Mouse (Mus musculus) ES-Bruce4 (cell line): ENCODE data around the gene Ankrd24. TPM values are rescaled to one million over a fixed set of nuclear protein-coding genes. Genes with fewer than 3 reads are reported as not detected.

ENCODE experiments used
- H3K27ac ChIP-seq: 2 replicates; pipeline ENCODE4 v1.5.1; 2012; ENCODE audit warnings: low read length, inconsistent platforms; ENCODE audit not compliant: insufficient read depth
- H3K27me3 ChIP-seq: 2 replicates; pipeline ENCODE4 v1.6.1; 2012; ENCODE audit warnings: mild to moderate bottlenecking, low read length, inconsistent platforms; ENCODE audit not compliant: control insufficient read depth, poor library complexity, insufficient read depth, severe bottlenecking
- H3K36me3 ChIP-seq: 2 replicates; pipeline ENCODE4 v1.6.1; 2012; ENCODE audit warnings: inconsistent platforms, mild to moderate bottlenecking, low read length, moderate library complexity; ENCODE audit not compliant: control insufficient read depth, poor library complexity, insufficient read depth, severe bottlenecking
- H3K4me1 ChIP-seq: one replicate; pipeline ENCODE4 v1.8.1; 2011; ENCODE audit warnings: low read length; ENCODE audit not compliant: control insufficient read depth, insufficient read depth
- H3K4me3 ChIP-seq: 2 replicates; pipeline ENCODE4 v1.5.1; 2011; ENCODE audit warnings: low read depth, mild to moderate bottlenecking, low read length
- H3K9ac ChIP-seq: 2 replicates; pipeline ENCODE4 v1.6.1; 2012; ENCODE audit warnings: low read depth, mild to moderate bottlenecking, inconsistent platforms; ENCODE audit not compliant: poor library complexity, severe bottlenecking
- H3K9me3 ChIP-seq: replicated peaks from 2 replicates; pipeline ENCODE4 v1.6.1; 2012; ENCODE audit warnings: mild to moderate bottlenecking, low read length, inconsistent platforms; ENCODE audit not compliant: control insufficient read depth, poor library complexity, insufficient read depth, severe bottlenecking
- CTCF ChIP-seq: IDR thresholded peaks from one replicate; pipeline ENCODE4 v1.8.1; 2011; ENCODE audit warnings: low read depth, low read length
- EP300 ChIP-seq: IDR thresholded peaks from 2 replicates; pipeline ENCODE4 v1.6.1; 2011; ENCODE audit warnings: low read depth, low read length; ENCODE audit not compliant: insufficient read depth
- POLR2A ChIP-seq: IDR thresholded peaks from one replicate; pipeline ENCODE4 v1.8.1; 2011; ENCODE audit warnings: low read length; ENCODE audit not compliant: insufficient read depth
- polyA plus RNA-seq: library from polyadenylated mRNA; stranded (reverse); fragments of >200 nt; gene quantifications from 2 replicates; pipeline ENCODE4 v1.2.4, GENCODE M21; 2011; ENCODE audit warnings: low read depth; ENCODE audit not compliant: missing spikeins, insufficient read depth, insufficient read length

Gene Ankrd24
- polyA plus RNA-seq, 1 experiment, result 16.1 TPM

DNA sequence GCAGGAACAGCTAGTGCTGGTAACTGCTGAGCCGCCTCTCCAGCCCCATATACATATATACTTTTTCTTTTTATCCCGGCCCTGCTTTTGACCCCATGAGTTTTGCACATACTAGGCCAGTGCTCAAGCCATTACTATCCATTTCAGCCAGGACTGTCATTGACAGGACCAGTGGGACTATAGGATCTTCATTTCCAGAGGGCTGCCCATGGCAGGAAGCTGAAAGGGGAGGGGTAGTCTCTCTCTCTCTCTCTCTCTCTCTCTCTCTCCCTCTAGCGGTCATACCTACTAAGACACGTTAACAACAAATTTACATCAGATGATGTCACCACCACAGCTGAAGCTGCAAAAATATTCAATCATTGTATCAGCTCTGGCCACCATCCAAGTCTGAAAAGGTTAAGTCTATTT lies 25.6 kb upstream of the Ankrd24 start:
- no peaks in the 10 kb centered on the region for H3K36me3 ChIP-seq
- TF ChIP-seq CTCF, result peak; percentile 16
- TF ChIP-seq POLR2A, result no peak
- H3K9ac ChIP-seq, result no peak overlapping the region
- no peaks in the 10 kb centered on the region for H3K9me3 ChIP-seq
- no peak overlapping the region for H3K4me3 ChIP-seq
- no peak overlapping the region for H3K27ac ChIP-seq
- H3K4me1 ChIP-seq, result peaks cover 2% of the 10 kb centered on the region
- H3K27me3 ChIP-seq, result no peaks in the 10 kb centered on the region

DNA sequence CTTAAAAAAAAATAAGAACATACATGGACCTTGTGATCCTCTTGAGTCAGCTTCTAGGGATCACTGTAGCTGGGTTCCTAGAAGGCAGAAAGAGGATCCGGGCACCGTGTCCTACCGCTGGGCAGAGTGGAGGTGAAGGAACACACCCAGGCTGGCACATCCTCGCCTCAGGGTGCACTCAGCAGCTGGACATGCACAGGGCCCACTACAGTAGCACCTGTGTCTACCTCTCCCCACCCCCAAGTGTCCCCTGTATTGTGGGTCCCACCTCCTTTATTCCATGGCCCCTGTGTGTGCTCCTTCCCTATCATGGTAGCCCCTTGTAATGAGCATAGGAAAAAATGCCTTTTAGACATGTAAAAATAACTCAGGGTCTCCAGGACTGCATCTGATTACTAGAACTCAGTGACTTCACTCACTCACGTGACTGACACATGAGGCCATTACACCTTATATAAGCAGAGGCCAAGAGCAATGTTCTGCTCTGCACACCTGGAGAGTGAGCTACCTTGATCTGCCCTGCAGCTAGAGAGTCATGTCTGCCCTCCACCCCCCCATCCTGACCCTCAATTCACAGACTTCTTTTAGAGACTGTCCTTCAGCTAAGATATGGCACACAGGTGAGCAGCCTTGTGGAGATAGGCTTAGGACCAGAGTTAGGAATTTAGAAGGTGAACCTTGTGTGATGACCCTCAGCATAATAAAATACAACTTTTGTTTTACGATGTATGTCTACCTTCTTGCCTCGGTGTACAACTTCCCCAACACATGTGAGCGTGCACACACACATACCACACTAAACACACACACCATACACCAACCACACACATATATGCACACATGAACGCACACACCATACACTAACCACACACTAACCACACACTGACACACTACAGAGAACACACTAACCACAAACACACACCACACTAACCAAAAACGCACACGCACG lies 24.0 kb upstream of the Ankrd24 start:
- Histone ChIP-seq H3K4me3 (peak overlapping the region; percentile 51), H3K27ac (no peak overlapping the region), H3K36me3 (no peaks in the 10 kb centered on the region), H3K9me3 (no peaks in the 10 kb centered on the region), H3K4me1 (no peaks in the 10 kb centered on the region), H3K27me3 (no peaks in the 10 kb centered on the region), H3K9ac (peak overlapping the region; percentile 34; the same call in 1 of the 2 replicates)
- TF ChIP-seq POLR2A (no peak), CTCF (no peak), EP300 (no peak)

DNA sequence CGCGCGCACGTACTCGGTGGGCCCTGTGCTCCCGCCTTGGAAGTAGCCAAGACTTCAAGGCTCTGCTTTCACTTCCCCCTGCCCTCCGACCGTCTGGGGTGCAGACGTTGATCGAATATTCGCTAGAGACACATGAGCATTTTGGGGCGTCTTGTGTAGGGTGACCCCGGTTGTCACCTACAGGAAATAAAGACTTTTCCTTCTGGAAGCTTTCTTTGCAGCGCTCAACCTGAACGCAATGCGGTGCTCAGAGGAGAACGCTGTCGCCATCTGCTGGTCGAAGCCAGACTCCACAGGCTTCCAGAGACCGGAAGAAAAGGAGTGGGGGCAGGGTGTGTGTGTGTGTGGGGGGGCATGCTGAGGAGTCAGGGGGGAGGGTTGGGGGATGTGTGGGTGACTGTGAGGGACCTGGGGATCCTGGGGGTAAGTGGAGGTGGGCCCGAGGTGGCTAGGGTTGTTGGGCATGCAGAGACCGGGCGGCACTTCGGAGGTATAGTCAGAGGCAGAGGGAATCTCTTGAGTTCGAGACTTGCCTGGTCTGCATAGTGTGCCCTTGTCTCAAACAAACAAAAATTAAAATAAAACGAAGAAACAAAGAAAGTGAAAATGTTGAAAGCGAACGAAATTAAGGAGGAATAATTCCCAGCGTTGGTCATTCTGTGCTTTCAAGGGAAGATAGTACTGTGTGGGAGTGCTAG lies 23.2 kb upstream of the Ankrd24 start:
- peak overlapping the region; percentile 34 for H3K9ac ChIP-seq
- no peaks in the 10 kb centered on the region for H3K27me3 ChIP-seq
- H3K27ac ChIP-seq, result peak overlapping the region; percentile 19; the same call in 1 of the 2 replicates
- H3K4me1 ChIP-seq, result no peaks in the 10 kb centered on the region
- no peaks in the 10 kb centered on the region for H3K9me3 ChIP-seq
- no peaks in the 10 kb centered on the region for H3K36me3 ChIP-seq
- TF ChIP-seq EP300 (0 out of 2 replicates have a peak, but pooled peaks have one; percentile 33), POLR2A (no peak), CTCF (peak; percentile 88)
- H3K4me3 ChIP-seq, result peak overlapping the region; percentile 67

DNA sequence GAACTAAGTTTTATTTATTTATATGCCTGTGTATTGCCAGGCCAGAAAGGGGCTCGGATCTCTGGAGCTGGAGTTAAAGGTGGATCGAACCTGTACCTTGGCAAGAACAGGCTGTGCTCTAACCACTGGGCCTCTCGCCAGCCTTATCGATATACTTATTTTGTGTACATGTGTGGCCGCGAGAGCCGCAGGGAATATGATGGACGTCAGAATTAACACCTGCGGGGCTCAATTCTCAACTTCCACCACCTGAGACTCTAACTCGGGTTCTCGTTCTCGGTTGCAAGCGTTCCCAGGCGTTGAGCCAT lies 22.7 kb upstream of the Ankrd24 start:
- Histone ChIP-seq H3K9me3 (no peaks in the 10 kb centered on the region), H3K9ac (peak overlapping the region; percentile 34), H3K36me3 (no peaks in the 10 kb centered on the region), H3K27me3 (no peaks in the 10 kb centered on the region), H3K4me1 (no peaks in the 10 kb centered on the region), H3K27ac (peak overlapping the region; percentile 19), H3K4me3 (peak overlapping the region; percentile 67)
- no peak for TF ChIP-seq EP300
- no peak for TF ChIP-seq POLR2A
- no peak for TF ChIP-seq CTCF

DNA sequence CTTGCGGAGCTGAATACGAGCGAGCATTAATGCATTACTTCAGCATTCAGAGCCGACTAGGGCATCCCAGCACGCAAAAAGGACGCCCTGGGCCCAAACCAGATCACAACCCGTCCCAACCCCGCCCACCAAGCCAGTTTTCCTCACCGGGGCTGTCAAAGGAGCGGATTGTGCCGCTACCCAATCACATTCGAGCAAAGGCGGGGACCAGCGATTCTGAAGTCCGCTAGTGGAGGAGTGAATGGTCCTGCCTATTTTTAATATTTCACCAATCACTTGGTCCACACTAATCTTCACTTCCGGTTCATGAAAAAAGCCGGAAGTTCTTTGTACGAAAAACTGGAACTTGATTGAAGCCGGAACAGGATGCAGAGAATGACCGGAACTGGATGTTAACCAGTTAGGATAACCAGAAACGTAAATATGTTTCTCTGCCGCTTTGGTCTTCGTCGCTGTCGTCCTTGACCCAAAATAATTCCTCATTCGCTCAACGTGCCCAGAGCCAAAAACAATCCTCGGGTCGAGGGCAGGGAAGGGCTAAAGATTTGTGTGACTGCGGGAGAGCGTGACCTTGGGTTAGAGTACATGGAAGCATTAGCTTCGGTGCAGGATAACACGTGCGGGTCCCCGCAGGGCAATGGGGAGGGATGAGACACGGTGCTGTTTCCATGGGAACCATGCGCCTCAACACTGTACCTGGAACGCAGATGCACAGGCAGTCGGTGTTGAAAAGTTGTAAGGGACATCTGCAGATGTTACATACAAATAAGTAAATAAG lies 22.2 kb upstream of the Ankrd24 start, which contains the start of gene BC025920:
BC025920 (plus strand) TSS at position 297 of the 778 bp plus-strand sequence.
- Histone ChIP-seq H3K4me1 (no peaks in the 10 kb centered on the region), H3K27ac (peak within 1 kb of the TSS; percentile 97), H3K27me3 (no peaks in the 10 kb centered on the region), H3K4me3 (peak within 1 kb of the TSS; percentile 100), H3K36me3 (no peaks in the 10 kb centered on the region), H3K9ac (peak within 1 kb of the TSS; percentile 50), H3K9me3 (no peaks in the 10 kb centered on the region)
- no peak for TF ChIP-seq CTCF
- TF ChIP-seq POLR2A, result peak; percentile 51
- TF ChIP-seq EP300, result peak; percentile 25; the same call in 1 of the 2 replicates

DNA sequence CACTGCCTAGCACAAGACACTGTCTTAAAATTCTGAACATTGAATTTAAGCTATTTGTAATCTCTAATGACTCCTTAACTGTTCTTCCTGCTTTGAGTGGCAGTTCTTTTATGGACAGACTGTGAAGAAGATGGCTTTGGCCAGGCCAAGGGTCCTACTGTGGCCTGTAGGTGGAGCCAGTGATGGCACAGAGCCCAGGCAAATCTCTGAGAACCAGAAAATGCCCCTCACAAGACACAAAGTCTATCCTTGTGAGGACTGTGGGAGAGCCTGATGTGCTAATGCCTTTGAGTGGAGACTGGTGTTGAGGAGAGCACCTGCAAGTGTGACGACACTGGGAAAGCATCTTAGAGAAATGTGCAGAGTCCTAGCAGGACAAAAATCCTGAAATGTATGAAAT lies 20.0 kb upstream of the Ankrd24 start:
- H3K27me3 ChIP-seq, result no peaks in the 10 kb centered on the region
- H3K4me1 ChIP-seq, result no peaks in the 10 kb centered on the region
- H3K9ac ChIP-seq, result no peak overlapping the region
- H3K27ac ChIP-seq, result no peak overlapping the region
- no peaks in the 10 kb centered on the region for H3K36me3 ChIP-seq
- TF ChIP-seq POLR2A (no peak), CTCF (peak; percentile 63), EP300 (no peak)
- no peak overlapping the region for H3K4me3 ChIP-seq
- H3K9me3 ChIP-seq, result no peaks in the 10 kb centered on the region
